Mouse (Mus musculus) brain, embryonic 14.5 days (tissue): ENCODE data around the gene Pid1.

Experiments used
- CTCF ChIP-seq: fragments of 200-500 bp; IDR thresholded peaks from 2 replicates; pipeline ENCODE4 v1.5.1; 2012; ENCODE audit warnings: inconsistent platforms, mild to moderate bottlenecking, moderate library complexity, borderline replicate concordance; ENCODE audit not compliant: insufficient read depth, insufficient read length; ENCODE audit errors: extremely low read depth
- POLR2A ChIP-seq: fragments of 200-500 bp; IDR thresholded peaks from 2 replicates; pipeline ENCODE4 v1.6.1; 2012; ENCODE audit warnings: mild to moderate bottlenecking, inconsistent platforms, borderline replicate concordance; ENCODE audit not compliant: poor library complexity, insufficient read depth, insufficient read length, severe bottlenecking; ENCODE audit errors: extremely low read depth

GRCm38 (mm10) chr1:84305713-84306421 is 58.1 kb downstream of the Pid1 start:
- TF ChIP-seq CTCF, result no peak
- TF ChIP-seq POLR2A, result no peak
